Mouse (Mus musculus): ENCODE results near the gene Vmn1r123. TPM values are rescaled to one million over a fixed set of nuclear protein-coding genes. Genes with fewer than 3 reads are reported as not detected.
"Not testable (repeated sequence)": the region's sequence is repeated elsewhere in the genome, so short reads cannot be mapped to it uniquely, and the experiment has no call there.

Vmn1r123 gene
- polyA plus RNA-seq (2012; ENCODE audit: insufficient read depth, insufficient read length, missing spikeins): not detected in 2 replicates

DNA sequence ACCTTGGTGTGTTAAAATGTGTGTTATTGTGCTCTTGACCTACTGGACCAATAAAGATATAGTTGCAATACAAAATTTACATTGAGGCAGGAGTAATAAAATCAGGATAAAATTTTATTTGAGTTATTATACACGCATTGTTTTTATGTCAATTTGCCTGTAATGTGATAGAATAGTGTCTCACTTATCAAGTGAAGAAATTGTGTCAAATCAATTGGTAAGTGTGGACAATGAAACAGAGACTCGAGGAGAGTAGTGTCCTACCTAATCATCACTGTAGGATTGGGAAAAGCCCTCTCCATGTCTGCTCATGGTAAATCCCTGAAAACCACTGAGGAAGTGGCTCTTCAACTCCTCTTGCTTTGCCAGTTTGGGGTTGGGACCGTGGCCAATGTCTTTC is at the start of gene Vmn1r123:
Gene Vmn1r123, plus strand, starts transcription at position 301 of the 400 bp plus-strand sequence.
- not testable (repeated sequence) for H3K4me1 ChIP-seq (ENCODE audit: control insufficient read depth, insufficient read depth, insufficient read length, low read length); H3K27ac ChIP-seq (replicated peaks; ENCODE audit: low read depth, low read length); H3K4me3 ChIP-seq (ENCODE audit: insufficient read depth, low read depth, low read length)

DNA sequence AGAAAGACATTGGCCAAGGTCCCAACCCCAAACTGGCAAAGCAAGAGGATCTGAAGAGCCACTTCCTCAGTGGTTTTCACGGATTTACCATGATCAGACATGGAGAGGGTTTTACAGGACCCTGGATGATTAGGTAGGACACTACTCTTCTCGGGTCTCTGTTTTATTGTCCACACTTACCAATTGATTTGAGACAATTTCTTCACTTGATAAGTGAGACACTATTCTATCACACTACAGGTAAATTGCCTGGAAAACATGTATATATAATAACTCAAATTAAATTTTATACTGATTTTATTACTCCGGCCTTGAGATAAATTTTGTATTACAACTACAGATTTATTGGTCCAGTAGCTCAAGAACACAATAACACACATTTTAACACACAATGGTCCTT is 28.0 kb upstream of the Vmn1r123 start, which contains the start of gene Vmn1r122:
Gene Vmn1r122, minus strand, starts transcription at position 101 of the 400 bp plus-strand sequence.
- not testable (repeated sequence) for H3K4me3 ChIP-seq (ENCODE audit: insufficient read depth, low read depth, low read length); H3K27ac ChIP-seq (replicated peaks; ENCODE audit: low read depth, low read length); H3K4me1 ChIP-seq (ENCODE audit: control insufficient read depth, insufficient read depth, insufficient read length, low read length)

DNA sequence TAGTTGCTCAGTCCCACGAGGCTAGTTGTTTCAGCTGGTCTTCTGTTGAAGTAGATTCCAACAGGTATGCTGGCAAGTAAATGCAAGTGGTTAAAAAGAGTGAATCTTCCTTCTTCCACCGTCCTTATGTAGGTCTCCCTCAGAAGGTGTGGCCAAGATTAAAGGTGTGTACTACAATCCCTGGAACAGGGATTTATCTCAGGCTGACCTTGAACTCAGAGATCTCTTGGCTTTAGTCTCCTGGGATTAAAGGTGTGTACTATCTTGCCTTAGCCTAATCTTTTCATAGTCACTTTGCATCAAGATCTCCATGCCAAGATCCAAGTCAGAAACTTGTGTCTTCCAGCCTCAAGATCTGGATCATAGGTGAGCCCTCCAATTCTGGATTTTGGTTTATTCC is 28.3 kb downstream of the Vmn1r123 start, which contains the start of gene Gm5157:
Gene Gm5157, minus strand, starts transcription at position 101 of the 400 bp plus-strand sequence.
- H3K4me1 ChIP-seq (ENCODE audit: control insufficient read depth, insufficient read depth, insufficient read length, low read length); H3K4me3 ChIP-seq (ENCODE audit: insufficient read depth, low read depth, low read length); H3K27ac ChIP-seq (replicated peaks; ENCODE audit: low read depth, low read length): not testable (repeated sequence)

Other genes with a start within 250 kb of the Vmn1r123 start
- not detected in 2 replicates for gene Vmn1r118, start 249.8 kb upstream of the Vmn1r123 start, polyA plus RNA-seq (2012; ENCODE audit: insufficient read depth, insufficient read length, missing spikeins)
- not detected in 2 replicates for gene Vmn1r119, start 149.7 kb upstream of the Vmn1r123 start, polyA plus RNA-seq (2012; ENCODE audit: insufficient read depth, insufficient read length, missing spikeins)
- gene Vmn1r120, start 108.4 kb upstream of the Vmn1r123 start, polyA plus RNA-seq (2012; ENCODE audit: insufficient read depth, insufficient read length, missing spikeins): not detected in 2 replicates
- not detected in 2 replicates for gene Vmn1r121, start 63.7 kb upstream of the Vmn1r123 start, polyA plus RNA-seq (2012; ENCODE audit: insufficient read depth, insufficient read length, missing spikeins)
- gene Vmn1r122, start 28.1 kb upstream of the Vmn1r123 start, polyA plus RNA-seq (2012; ENCODE audit: insufficient read depth, insufficient read length, missing spikeins): not detected in 2 replicates
- not detected in 2 replicates for gene Gm5157, start 28.2 kb downstream of the Vmn1r123 start, polyA plus RNA-seq (2012; ENCODE audit: insufficient read depth, insufficient read length, missing spikeins)
- not detected in 2 replicates for gene Vmn1r124, start 98.4 kb downstream of the Vmn1r123 start, polyA plus RNA-seq (2012; ENCODE audit: insufficient read depth, insufficient read length, missing spikeins)
- gene Vmn1r125, start 110.0 kb downstream of the Vmn1r123 start, polyA plus RNA-seq (2012; ENCODE audit: insufficient read depth, insufficient read length, missing spikeins): not detected in 2 replicates
- gene Vmn1r126, start 139.3 kb downstream of the Vmn1r123 start, polyA plus RNA-seq (2012; ENCODE audit: insufficient read depth, insufficient read length, missing spikeins): not detected in 2 replicates
- gene Vmn1r127, start 157.7 kb downstream of the Vmn1r123 start, polyA plus RNA-seq (2012; ENCODE audit: insufficient read depth, insufficient read length, missing spikeins): not detected in 2 replicates
- not detected in 2 replicates for gene Vmn1r128, start 187.2 kb downstream of the Vmn1r123 start, polyA plus RNA-seq (2012; ENCODE audit: insufficient read depth, insufficient read length, missing spikeins)
- not detected in 2 replicates for gene Vmn1r129, start 199.1 kb downstream of the Vmn1r123 start, polyA plus RNA-seq (2012; ENCODE audit: insufficient read depth, insufficient read length, missing spikeins)